Mouse (Mus musculus): ENCODE results near the gene Atp6v1g2. TPM values are rescaled to one million over a fixed set of nuclear protein-coding genes. Genes with fewer than 3 reads are reported as not detected.

The Atp6v1g2 gene
- total RNA-seq (2022) = 100 to 1,000 TPM; 552 to 589 (median 575) TPM

GRCm38 (mm10) chr17:35233114-35233980 is at the start of gene Atp6v1g2:
TSS of gene Atp6v1g2 (plus strand) at chr17:35233660.
- DNase-seq (ENCODE audit: low spot score in 2 of 2) = no peak

GRCm38 (mm10) chr17:35185639-35186611 is 47.5 kb upstream of the Atp6v1g2 start:
- DNase-seq (ENCODE audit: low spot score in 2 of 2) = no peak

GRCm38 (mm10) chr17:35186681-35187080 is 46.8 kb upstream of the Atp6v1g2 start:
- no peak for DNase-seq (ENCODE audit: low spot score in 2 of 2)

- no peak for DNase-seq (ENCODE audit: low spot score in 2 of 2)
Observed at GRCm38 (mm10) chr17:35187345-35187744, 46.1 kb upstream of the Atp6v1g2 start.

GRCm38 (mm10) chr17:35187959-35188610 is 45.4 kb upstream of the Atp6v1g2 start, which contains the start of gene Lst1:
TSS of gene Lst1 (minus strand) at chr17:35188439.
- DNase-seq (ENCODE audit: low spot score in 2 of 2) = no peak

- DNase-seq (ENCODE audit: low spot score in 2 of 2) = no peak
Observed at GRCm38 (mm10) chr17:35189186-35189585, 44.3 kb upstream of the Atp6v1g2 start.

- no peak for DNase-seq (ENCODE audit: low spot score in 2 of 2)
Observed at GRCm38 (mm10) chr17:35190096-35190495, 43.4 kb upstream of the Atp6v1g2 start.

- DNase-seq (ENCODE audit: low spot score in 2 of 2) = no peak
Observed at GRCm38 (mm10) chr17:35191723-35192122, 41.7 kb upstream of the Atp6v1g2 start.

GRCm38 (mm10) chr17:35192924-35193323 is 40.5 kb upstream of the Atp6v1g2 start:
- no peak for DNase-seq (ENCODE audit: low spot score in 2 of 2)

- no peak for DNase-seq (ENCODE audit: low spot score in 2 of 2)
Observed at GRCm38 (mm10) chr17:35193881-35194843, 39.3 kb upstream of the Atp6v1g2 start, which contains the start of gene Ltb. TSS of gene Ltb (plus strand) at chr17:35194439.

- no peak for DNase-seq (ENCODE audit: low spot score in 2 of 2)
Observed at GRCm38 (mm10) chr17:35194844-35195630, 38.4 kb upstream of the Atp6v1g2 start.

GRCm38 (mm10) chr17:35195631-35196320 is 37.7 kb upstream of the Atp6v1g2 start:
- peak; percentile 65 to 76 for DNase-seq (ENCODE audit: low spot score in 2 of 2)

GRCm38 (mm10) chr17:35196321-35196641 is 37.2 kb upstream of the Atp6v1g2 start:
- no peak for DNase-seq (ENCODE audit: low spot score in 2 of 2)

- DNase-seq (ENCODE audit: low spot score in 2 of 2) = no peak
Observed at GRCm38 (mm10) chr17:35197126-35197525, 36.3 kb upstream of the Atp6v1g2 start.

- DNase-seq (ENCODE audit: low spot score in 2 of 2) = no peak
Observed at GRCm38 (mm10) chr17:35198029-35198428, 35.4 kb upstream of the Atp6v1g2 start.

GRCm38 (mm10) chr17:35198946-35199345 is 34.5 kb upstream of the Atp6v1g2 start:
- DNase-seq (ENCODE audit: low spot score in 2 of 2) = no peak

- DNase-seq (ENCODE audit: low spot score in 2 of 2) = no peak
Observed at GRCm38 (mm10) chr17:35200398-35200797, 33.1 kb upstream of the Atp6v1g2 start.

- DNase-seq (ENCODE audit: low spot score in 2 of 2) = no peak
Observed at GRCm38 (mm10) chr17:35201128-35201527, 32.3 kb upstream of the Atp6v1g2 start.

- DNase-seq (ENCODE audit: low spot score in 2 of 2) = no peak
Observed at GRCm38 (mm10) chr17:35201787-35202186, 31.7 kb upstream of the Atp6v1g2 start, which contains the start of gene Tnf. TSS of gene Tnf (minus strand) at chr17:35202007.

Measured in left cerebral cortex, adult 8-10 months (tissue).